Mouse (Mus musculus): Measurements from ENCODE around the gene Katnb1.

The Katnb1 gene

GRCm38 (mm10) chr8:95080381-95081341 lies at the start of gene Katnb1:
Gene Katnb1, plus strand, starts transcription at chr8:95081186.
- peak; percentile 99 for DNase-seq (ENCODE audit: low spot score)

- DNase-seq (ENCODE audit: low spot score) = peak; percentile 42
These were observed 43.7 kb upstream of the Katnb1 start for GRCm38 (mm10) chr8:95037106-95037925.

- no peak for DNase-seq (ENCODE audit: low spot score)
These were observed 38.9 kb upstream of the Katnb1 start for GRCm38 (mm10) chr8:95041883-95042784.

- no peak for DNase-seq (ENCODE audit: low spot score)
These were observed 36.2 kb upstream of the Katnb1 start for GRCm38 (mm10) chr8:95044811-95045210.

GRCm38 (mm10) chr8:95046982-95047381 lies 34.0 kb upstream of the Katnb1 start:
- DNase-seq (ENCODE audit: low spot score) = no peak

- no peak for DNase-seq (ENCODE audit: low spot score)
These were observed 32.9 kb upstream of the Katnb1 start for GRCm38 (mm10) chr8:95047884-95048680.

GRCm38 (mm10) chr8:95049636-95050035 lies 31.4 kb upstream of the Katnb1 start:
- DNase-seq (ENCODE audit: low spot score) = no peak

- no peak for DNase-seq (ENCODE audit: low spot score)
These were observed 26.5 kb upstream of the Katnb1 start for GRCm38 (mm10) chr8:95054438-95054837.

GRCm38 (mm10) chr8:95054927-95055510 lies 26.0 kb upstream of the Katnb1 start, which contains the start of gene Drc7:
Gene Drc7, plus strand, starts transcription at chr8:95055103.
- DNase-seq (ENCODE audit: low spot score) = no peak

- DNase-seq (ENCODE audit: low spot score) = no peak
These were observed 24.6 kb upstream of the Katnb1 start for GRCm38 (mm10) chr8:95056414-95056813.

GRCm38 (mm10) chr8:95058661-95059060 lies 22.3 kb upstream of the Katnb1 start:
- no peak for DNase-seq (ENCODE audit: low spot score)

- no peak for DNase-seq (ENCODE audit: low spot score)
These were observed 21.0 kb upstream of the Katnb1 start for GRCm38 (mm10) chr8:95059812-95060533.

- no peak for DNase-seq (ENCODE audit: low spot score)
These were observed 16.5 kb upstream of the Katnb1 start for GRCm38 (mm10) chr8:95064531-95064930.

- DNase-seq (ENCODE audit: low spot score) = peak; percentile 46
These were observed 13.4 kb upstream of the Katnb1 start for GRCm38 (mm10) chr8:95067582-95067981.

- no peak for DNase-seq (ENCODE audit: low spot score)
These were observed 5.5 kb upstream of the Katnb1 start for GRCm38 (mm10) chr8:95075504-95075903.

GRCm38 (mm10) chr8:95076151-95076550 lies 4.8 kb upstream of the Katnb1 start:
- DNase-seq (ENCODE audit: low spot score) = no peak

GRCm38 (mm10) chr8:95078055-95078454 lies 2.9 kb upstream of the Katnb1 start:
- no peak for DNase-seq (ENCODE audit: low spot score)

GRCm38 (mm10) chr8:95079305-95079704 lies 1.7 kb upstream of the Katnb1 start:
- DNase-seq (ENCODE audit: low spot score) = no peak

- DNase-seq (ENCODE audit: low spot score) = peak; percentile 17
These were observed 664 bp downstream of the Katnb1 start for GRCm38 (mm10) chr8:95081650-95082049.

- DNase-seq (ENCODE audit: low spot score) = no peak
These were observed 3.3 kb downstream of the Katnb1 start for GRCm38 (mm10) chr8:95084261-95084660.

All from testis, postnatal 14 days (tissue).